Mouse (Mus musculus): ENCODE results near the gene Prdx5. TPM values are rescaled to one million over a fixed set of nuclear protein-coding genes. Genes with fewer than 3 reads are reported as not detected.

Gene Prdx5
- polyA plus RNA-seq, 1 experiment from 2014 or later: 138 TPM

GRCm38 (mm10) chr19:6949951-6950350, 40.0 kb upstream of the Prdx5 start:
- Histone ChIP-seq H3K27ac (ENCODE audit: low read depth, low read length) (0 out of 2 replicates have a peak overlapping the region, but pooled peaks have one; percentile 98), H3K4me2 (replicated peaks; ENCODE audit: low read depth, low read length) (peak overlapping the region; percentile 71), H3K9ac (ENCODE audit: low read depth, low read length) (peak overlapping the region; percentile 88), H3K9me3 (ENCODE audit: control insufficient read depth, low read length) (no peaks in the 10 kb centered on the region), H3K4me3 (ENCODE audit: low read depth, low read length) (peak overlapping the region; percentile 66), H3K27me3 (ENCODE audit: control insufficient read depth, insufficient read depth, low read length) (no peaks in the 10 kb centered on the region; the same call in 1 of the 2 replicates), H3K4me1 (replicated peaks; ENCODE audit: control insufficient read depth, insufficient read depth, low read length) (peaks cover 12% of the 10 kb centered on the region; the same call in 1 of the 2 replicates), H3K36me3 (ENCODE audit: control insufficient read depth, insufficient read depth, low read length) (0 out of 2 replicates have a peak, but pooled peaks cover 2% of the 10 kb centered on the region)
- no peak for ATAC-seq (ENCODE audit: low FRiP score)
- 59% methylated on average over 5 of the region's 5 CpGs for WGBS
- DNase-seq (ENCODE audit: low spot score): no peak

DNA sequence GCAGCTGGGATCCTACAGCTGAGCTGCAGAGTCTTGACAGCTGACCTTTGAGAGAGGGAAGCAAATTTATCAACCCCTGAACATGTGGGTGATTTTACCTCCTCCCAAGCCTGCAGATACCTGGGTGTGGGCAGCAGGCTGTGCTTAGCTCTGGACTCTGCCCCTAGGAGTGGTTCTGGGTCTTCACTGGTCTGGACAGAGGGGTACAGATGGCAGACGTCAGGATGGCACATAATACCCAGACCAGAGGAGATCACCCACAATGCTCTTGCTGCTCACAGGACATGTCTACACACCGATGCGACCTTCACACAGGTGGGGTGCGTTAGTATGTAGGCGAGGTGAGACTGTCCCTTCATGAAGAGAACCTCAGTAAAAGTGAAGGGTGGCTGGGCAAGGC, 39.6 kb upstream of the Prdx5 start:
- Histone ChIP-seq H3K4me1 (replicated peaks; ENCODE audit: control insufficient read depth, insufficient read depth, low read length) (peaks cover 12% of the 10 kb centered on the region; the same call in 1 of the 2 replicates), H3K4me3 (ENCODE audit: low read depth, low read length) (0 out of 2 replicates have a peak overlapping the region, but pooled peaks have one; percentile 66), H3K4me2 (replicated peaks; ENCODE audit: low read depth, low read length) (no peak overlapping the region), H3K27ac (ENCODE audit: low read depth, low read length) (no peak overlapping the region), H3K27me3 (ENCODE audit: control insufficient read depth, insufficient read depth, low read length) (no peaks in the 10 kb centered on the region; the same call in 1 of the 2 replicates), H3K36me3 (ENCODE audit: control insufficient read depth, insufficient read depth, low read length) (0 out of 2 replicates have a peak, but pooled peaks cover 2% of the 10 kb centered on the region), H3K9ac (ENCODE audit: low read depth, low read length) (peak overlapping the region; percentile 4; the same call in 1 of the 2 replicates), H3K9me3 (ENCODE audit: control insufficient read depth, low read length) (no peaks in the 10 kb centered on the region)
- no peak for ATAC-seq (ENCODE audit: low FRiP score)
- DNase-seq (ENCODE audit: low spot score): no peak
- WGBS: 93% methylated on average over 5 of the region's 5 CpGs

- no peak for ATAC-seq (ENCODE audit: low FRiP score)
Measured at GRCm38 (mm10) chr19:6948186-6948585, 38.3 kb upstream of the Prdx5 start.

DNA sequence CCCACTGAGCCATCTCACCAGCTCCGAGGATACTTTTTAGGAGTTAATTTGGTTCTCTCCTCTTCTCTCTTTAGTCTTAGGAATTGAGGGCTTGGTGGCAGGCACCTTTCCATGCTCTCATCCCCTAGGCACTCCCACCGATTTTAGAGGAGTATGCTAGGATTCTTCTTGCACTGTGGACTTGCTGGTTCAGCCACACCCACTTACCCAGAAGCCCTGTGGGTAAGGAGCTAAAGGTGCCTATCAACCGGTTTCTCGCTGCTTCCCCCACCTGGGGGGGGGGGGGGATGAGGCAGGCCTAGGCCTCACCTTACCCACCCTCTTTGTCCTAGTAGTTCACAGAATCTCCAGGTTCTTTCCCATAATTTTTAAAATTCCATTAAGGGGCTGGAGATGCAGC, 37.8 kb upstream of the Prdx5 start:
- no peak overlapping the region for H3K9ac ChIP-seq (ENCODE audit: low read depth, low read length)
- DNase-seq (ENCODE audit: low spot score) (no peak), ATAC-seq (ENCODE audit: low FRiP score) (no peak)
- no peaks in the 10 kb centered on the region; the same call in 1 of the 2 replicates for H3K27me3 ChIP-seq (ENCODE audit: control insufficient read depth, insufficient read depth, low read length)
- H3K4me3 ChIP-seq (ENCODE audit: low read depth, low read length): no peak overlapping the region
- no peaks in the 10 kb centered on the region for H3K9me3 ChIP-seq (ENCODE audit: control insufficient read depth, low read length)
- H3K36me3 ChIP-seq (ENCODE audit: control insufficient read depth, insufficient read depth, low read length): 0 out of 2 replicates have a peak, but pooled peaks cover 1% of the 10 kb centered on the region
- no peak overlapping the region for H3K27ac ChIP-seq (ENCODE audit: low read depth, low read length)
- H3K4me2 ChIP-seq (replicated peaks; ENCODE audit: low read depth, low read length): no peak overlapping the region
- H3K4me1 ChIP-seq (replicated peaks; ENCODE audit: control insufficient read depth, insufficient read depth, low read length): peaks cover 11% of the 10 kb centered on the region; the same call in 1 of the 2 replicates
- WGBS: 50% methylated on average over 4 of the region's 4 CpGs

More at GRCm38 (mm10) chr19:6948186-6948585, 38.3 kb upstream of the Prdx5 start:
- H3K27me3 ChIP-seq (ENCODE audit: control insufficient read depth, insufficient read depth, low read length): no peaks in the 10 kb centered on the region; the same call in 1 of the 2 replicates
- H3K4me1 ChIP-seq (replicated peaks; ENCODE audit: control insufficient read depth, insufficient read depth, low read length): peaks cover 12% of the 10 kb centered on the region; the same call in 1 of the 2 replicates
- WGBS: 78% methylated on average over 4 of the region's 4 CpGs
- H3K27ac ChIP-seq (ENCODE audit: low read depth, low read length): no peak overlapping the region
- H3K9ac ChIP-seq (ENCODE audit: low read depth, low read length): no peak overlapping the region
- H3K36me3 ChIP-seq (ENCODE audit: control insufficient read depth, insufficient read depth, low read length): 0 out of 2 replicates have a peak, but pooled peaks cover 2% of the 10 kb centered on the region
- H3K4me3 ChIP-seq (ENCODE audit: low read depth, low read length): no peak overlapping the region; the same call in 1 of the 2 replicates
- H3K4me2 ChIP-seq (replicated peaks; ENCODE audit: low read depth, low read length): no peak overlapping the region
- H3K9me3 ChIP-seq (ENCODE audit: control insufficient read depth, low read length): no peaks in the 10 kb centered on the region
- DNase-seq (ENCODE audit: low spot score): no peak

DNA sequence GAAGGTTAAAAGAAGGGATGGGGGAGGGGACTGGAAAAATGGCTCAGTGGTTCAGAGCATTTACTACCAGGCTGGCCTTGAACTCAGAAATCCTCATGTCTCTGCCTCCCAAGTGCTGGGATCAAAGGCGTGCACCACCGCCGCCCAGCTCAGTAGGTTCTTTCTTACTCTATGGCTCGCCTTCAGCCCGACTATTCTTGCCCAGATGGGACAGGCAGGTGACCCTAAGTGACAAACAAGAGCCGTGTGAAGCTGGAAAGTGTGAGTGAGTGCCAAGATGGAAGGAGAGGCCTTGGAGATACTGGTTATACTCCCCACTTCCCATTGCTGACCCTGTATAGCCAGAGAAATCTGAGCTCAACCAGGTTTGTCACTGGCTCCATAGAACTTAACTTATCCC, 33.8 kb upstream of the Prdx5 start:
- no peak for DNase-seq (ENCODE audit: low spot score)
- 95% methylated on average over 6 of the region's 6 CpGs for WGBS
- no peaks in the 10 kb centered on the region for H3K9me3 ChIP-seq (ENCODE audit: control insufficient read depth, low read length)
- H3K9ac ChIP-seq (ENCODE audit: low read depth, low read length): no peak overlapping the region
- peaks cover 7% of the 10 kb centered on the region for H3K4me1 ChIP-seq (replicated peaks; ENCODE audit: control insufficient read depth, insufficient read depth, low read length)
- no peak overlapping the region for H3K4me2 ChIP-seq (replicated peaks; ENCODE audit: low read depth, low read length)
- H3K4me3 ChIP-seq (ENCODE audit: low read depth, low read length): no peak overlapping the region
- no peak for ATAC-seq (ENCODE audit: low FRiP score)
- no peak overlapping the region for H3K27ac ChIP-seq (ENCODE audit: low read depth, low read length)
- H3K27me3 ChIP-seq (ENCODE audit: control insufficient read depth, insufficient read depth, low read length): no peaks in the 10 kb centered on the region
- no peaks in the 10 kb centered on the region for H3K36me3 ChIP-seq (ENCODE audit: control insufficient read depth, insufficient read depth, low read length)

DNA sequence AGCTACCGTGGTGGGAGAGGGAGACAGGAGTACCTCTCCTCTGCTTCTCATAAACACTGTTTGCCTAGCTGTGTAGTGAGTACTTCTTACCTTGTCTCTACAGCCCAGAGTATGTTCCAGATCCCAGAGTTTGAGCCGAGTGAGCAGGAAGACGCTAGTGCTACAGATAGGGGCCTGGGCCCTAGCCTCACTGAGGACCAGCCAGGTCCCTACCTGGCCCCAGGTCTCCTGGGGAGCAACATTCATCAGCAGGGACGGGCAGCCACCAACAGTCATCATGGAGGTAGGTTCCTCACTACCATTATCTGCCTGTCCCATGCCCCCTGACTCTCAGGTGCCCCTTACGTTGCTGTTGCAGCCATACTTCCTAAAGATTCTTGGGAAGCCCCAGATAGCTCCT, 32.9 kb upstream of the Prdx5 start:
- H3K4me2 ChIP-seq (replicated peaks; ENCODE audit: low read depth, low read length): peak overlapping the region; percentile 99
- H3K4me3 ChIP-seq (ENCODE audit: low read depth, low read length): peak overlapping the region; percentile 69
- H3K27ac ChIP-seq (ENCODE audit: low read depth, low read length): peak overlapping the region; percentile 93; the same call in 1 of the 2 replicates
- peak overlapping the region; percentile 86 for H3K9ac ChIP-seq (ENCODE audit: low read depth, low read length)
- no peaks in the 10 kb centered on the region for H3K9me3 ChIP-seq (ENCODE audit: control insufficient read depth, low read length)
- DNase-seq (ENCODE audit: low spot score): no peak
- 26% methylated on average over 5 of the region's 5 CpGs for WGBS
- H3K27me3 ChIP-seq (ENCODE audit: control insufficient read depth, insufficient read depth, low read length): no peaks in the 10 kb centered on the region
- peaks cover 7% of the 10 kb centered on the region for H3K4me1 ChIP-seq (replicated peaks; ENCODE audit: control insufficient read depth, insufficient read depth, low read length)
- H3K36me3 ChIP-seq (ENCODE audit: control insufficient read depth, insufficient read depth, low read length): no peaks in the 10 kb centered on the region
- no peak; the same call in none of the 2 replicates for ATAC-seq (ENCODE audit: low FRiP score)

- peak; percentile 88 for DNase-seq (ENCODE audit: low spot score)
- WGBS: under 1% methylated on average over 26 of the region's 27 CpGs
Measured at GRCm38 (mm10) chr19:6942249-6942691, 32.4 kb upstream of the Prdx5 start, which contains the start of gene Gpr137. TSS of gene Gpr137 (minus strand) at chr19:6942480.

GRCm38 (mm10) chr19:6941372-6942248, 31.7 kb upstream of the Prdx5 start, which contains the start of gene Bad:
TSS of gene Bad (plus strand) at chr19:6941861.
- WGBS: under 1% methylated on average over 80 of the region's 83 CpGs
- H3K4me3 ChIP-seq (ENCODE audit: low read depth, low read length): peak within 1 kb of the TSS; percentile 69
- no peaks in the 10 kb centered on the region for H3K27me3 ChIP-seq (ENCODE audit: control insufficient read depth, insufficient read depth, low read length)
- peak within 1 kb of the TSS; percentile 99 for H3K4me2 ChIP-seq (replicated peaks; ENCODE audit: low read depth, low read length)
- H3K27ac ChIP-seq (ENCODE audit: low read depth, low read length): peak within 1 kb of the TSS; percentile 93
- H3K4me1 ChIP-seq (replicated peaks; ENCODE audit: control insufficient read depth, insufficient read depth, low read length): peaks cover 7% of the 10 kb centered on the region
- H3K9me3 ChIP-seq (ENCODE audit: control insufficient read depth, low read length): no peaks in the 10 kb centered on the region
- H3K36me3 ChIP-seq (ENCODE audit: control insufficient read depth, insufficient read depth, low read length): no peaks in the 10 kb centered on the region
- peak; percentile 98 for DNase-seq (ENCODE audit: low spot score)
- peak; percentile 85 for ATAC-seq (ENCODE audit: low FRiP score)
- peak within 1 kb of the TSS; percentile 88 for H3K9ac ChIP-seq (ENCODE audit: low read depth, low read length)

More at GRCm38 (mm10) chr19:6942249-6942691, 32.4 kb upstream of the Prdx5 start, which contains the start of gene Gpr137:
- peak; percentile 83 for ATAC-seq (ENCODE audit: low FRiP score)
- Histone ChIP-seq H3K9me3 (ENCODE audit: control insufficient read depth, low read length) (no peaks in the 10 kb centered on the region), H3K27ac (ENCODE audit: low read depth, low read length) (peak within 1 kb of the TSS; percentile 93), H3K4me2 (replicated peaks; ENCODE audit: low read depth, low read length) (peak within 1 kb of the TSS; percentile 99), H3K4me3 (ENCODE audit: low read depth, low read length) (peak within 1 kb of the TSS; percentile 69), H3K36me3 (ENCODE audit: control insufficient read depth, insufficient read depth, low read length) (no peaks in the 10 kb centered on the region), H3K9ac (ENCODE audit: low read depth, low read length) (peak within 1 kb of the TSS; percentile 88), H3K4me1 (replicated peaks; ENCODE audit: control insufficient read depth, insufficient read depth, low read length) (peaks cover 7% of the 10 kb centered on the region), H3K27me3 (ENCODE audit: control insufficient read depth, insufficient read depth, low read length) (no peaks in the 10 kb centered on the region)

Measured in hindbrain, embryonic 11.5 days (tissue).